Mouse (Mus musculus) hindbrain, postnatal 0 days (tissue): ENCODE data around the gene Mycn. TPM values are rescaled to one million over a fixed set of nuclear protein-coding genes. Genes with fewer than 3 reads are reported as not detected.

Experiments
- ATAC-seq: fragments of 200-750 bp; cut with Nextera tagmentation; 2 replicates; pipeline ENCODE4 v1.8.0; 2017; ENCODE audit warnings: mild to moderate bottlenecking, moderate TSS enrichment, moderate library complexity
- DNase-seq: peaks from one replicate; pipeline ENCODE4 v3.0.0-alpha.2; 2015; ENCODE audit warnings: low spot score
- H3K27ac ChIP-seq: fragments of 300-500 bp; sonication (generic); 2 replicates; pipeline ENCODE4 v1.5.1; 2014; ENCODE audit warnings: mild to moderate bottlenecking
- H3K27me3 ChIP-seq: fragments of 300-500 bp; sonication (generic); 2 replicates; pipeline ENCODE4 v1.6.1; 2014; ENCODE audit warnings: low read length, mixed read lengths; ENCODE audit not compliant: insufficient read depth
- H3K36me3 ChIP-seq: fragments of 300-500 bp; sonication (generic); 2 replicates; pipeline ENCODE4 v1.6.1; 2014; ENCODE audit warnings: low read length, mixed read lengths; ENCODE audit not compliant: insufficient read depth
- H3K4me1 ChIP-seq: fragments of 300-500 bp; sonication (generic); 2 replicates; pipeline ENCODE4 v1.6.1; 2014; ENCODE audit warnings: antibody characterized with exemption, low read length, mixed read lengths; ENCODE audit not compliant: insufficient read depth
- H3K4me2 ChIP-seq: fragments of 300-500 bp; sonication (generic); 2 replicates; pipeline ENCODE4 v1.6.1; 2014; ENCODE audit warnings: low read depth, mild to moderate bottlenecking, low read length, moderate library complexity, mixed read lengths
- H3K4me3 ChIP-seq: fragments of 300-500 bp; sonication (generic); 2 replicates; pipeline ENCODE4 v1.5.1; 2014; ENCODE audit warnings: low read length
- H3K9ac ChIP-seq: fragments of 300-500 bp; sonication (generic); replicated peaks from 2 replicates; pipeline ENCODE4 v1.6.1; 2014; ENCODE audit warnings: mild to moderate bottlenecking, low read length, moderate library complexity, mixed read lengths
- H3K9me3 ChIP-seq: fragments of 300-500 bp; sonication (generic); 2 replicates; pipeline ENCODE4 v1.6.1; 2016; ENCODE audit warnings: low read length, mixed read lengths
- CTCF ChIP-seq: IDR thresholded peaks from 2 replicates; pipeline ENCODE4 v1.5.1; 2016; ENCODE audit warnings: antibody characterized with exemption, control low read depth, low read depth
- WGBS: fragments of 180-500 bp; shearing (Covaris S2); extraction: QIAGEN DNeasy Blood & Tissue Kit; methylation state at CpG from one replicate; pipeline ENCODE4 v1.1.7; 2014; 5-methylcytosine and 5-hydroxymethylcytosine counted together
- polyA plus RNA-seq: library from polyadenylated mRNA; unstranded; fragments of >200 nt; fragmentation: Nextera tagmentation; extraction: Ambion mirVana; gene quantifications from 2 replicates; pipeline ENCODE4 v1.2.1, GENCODE M21; 2015
- total RNA-seq: library from RNA; depleted of rRNA; stranded (reverse); fragments of >200 nt; gene quantifications from 2 replicates; pipeline ENCODE4 v1.2.3, GENCODE M21; 2014

The Mycn gene
- total and polyA plus RNA-seq, 2 experiments from 2014 or later, result 40.0 to 51.2 TPM

DNA sequence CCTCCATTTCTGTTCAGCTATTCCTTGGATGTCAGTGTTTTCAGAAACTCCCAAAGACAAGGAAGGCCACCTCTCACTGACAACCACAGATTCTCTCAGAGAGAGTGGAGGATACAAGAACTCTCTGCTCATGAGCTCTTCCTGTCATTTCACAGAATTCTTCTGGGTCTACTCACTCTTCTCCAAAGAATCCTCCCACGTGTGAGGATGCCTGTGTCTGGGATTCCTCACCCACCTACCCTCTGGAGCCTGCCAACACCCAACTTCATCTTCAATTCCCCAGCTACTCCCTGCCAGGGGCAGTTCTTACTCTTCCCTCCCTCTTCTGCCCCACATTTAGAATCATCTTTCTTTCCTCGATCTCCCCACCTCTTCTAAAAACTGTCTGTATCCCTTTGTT is 26.2 kb upstream of the Mycn start:
- Histone ChIP-seq H3K4me1 (no peaks in the 10 kb centered on the region), H3K27me3 (no peaks in the 10 kb centered on the region), H3K36me3 (no peaks in the 10 kb centered on the region), H3K4me3 (no peak overlapping the region), H3K4me2 (no peak overlapping the region), H3K27ac (no peak overlapping the region), H3K9ac (no peak overlapping the region), H3K9me3 (no peaks in the 10 kb centered on the region)
- no peak for TF ChIP-seq CTCF
- no peak for DNase-seq
- ATAC-seq, result no peak
- WGBS, result 82% methylated on average over 2 of the region's 2 CpGs

DNA sequence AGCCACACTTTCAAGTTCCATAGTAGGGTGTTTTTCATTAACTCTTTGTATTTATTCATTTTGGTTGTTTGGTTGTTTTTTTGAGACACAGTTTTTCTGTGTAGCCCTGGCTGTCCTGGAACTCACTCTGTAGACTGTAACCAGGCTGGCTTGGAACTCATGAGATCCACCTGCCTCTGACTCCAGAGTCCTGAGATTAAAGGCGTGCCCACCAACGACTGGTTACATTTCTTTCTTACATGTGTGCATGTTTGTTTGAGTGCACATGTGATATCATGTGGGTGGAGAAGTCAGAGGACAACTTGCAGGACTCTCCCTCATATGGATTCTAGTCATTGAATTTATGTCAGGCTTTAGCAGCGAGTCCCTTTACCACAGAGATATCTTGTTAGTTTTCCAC is 23.1 kb upstream of the Mycn start:
- no peak for ATAC-seq
- Histone ChIP-seq H3K4me2 (no peak overlapping the region), H3K9me3 (no peaks in the 10 kb centered on the region), H3K27me3 (no peaks in the 10 kb centered on the region), H3K4me1 (no peaks in the 10 kb centered on the region), H3K9ac (no peak overlapping the region), H3K4me3 (no peak overlapping the region), H3K27ac (no peak overlapping the region), H3K36me3 (no peaks in the 10 kb centered on the region)
- no peak for DNase-seq
- no peak for TF ChIP-seq CTCF
- WGBS, result 87% methylated on average over 3 of the region's 3 CpGs

DNA sequence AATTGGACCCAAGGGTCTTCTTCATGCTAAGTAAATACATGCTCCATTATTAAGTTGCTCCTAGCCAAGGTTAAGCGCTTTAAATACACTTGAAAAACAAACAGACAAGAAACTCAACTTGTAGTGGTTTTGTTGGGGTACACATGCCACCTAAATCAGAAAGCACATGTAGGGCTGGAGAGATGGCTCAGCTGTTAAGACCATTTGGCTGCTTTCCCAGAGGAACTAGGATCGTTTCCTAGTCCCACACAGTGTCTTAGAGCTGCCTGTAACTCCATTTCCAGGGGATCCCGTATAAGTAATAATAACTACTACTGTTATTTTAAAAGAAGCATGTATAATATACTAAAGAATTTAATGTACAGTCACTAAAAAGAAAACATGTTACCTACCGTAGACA is 5.9 kb upstream of the Mycn start:
- no peak overlapping the region for H3K9ac ChIP-seq
- H3K4me1 ChIP-seq, result no peaks in the 10 kb centered on the region
- ATAC-seq, result no peak
- no peaks in the 10 kb centered on the region for H3K9me3 ChIP-seq
- H3K4me3 ChIP-seq, result no peak overlapping the region
- no peak for TF ChIP-seq CTCF
- H3K4me2 ChIP-seq, result no peak overlapping the region
- no peak for DNase-seq
- H3K27ac ChIP-seq, result no peak overlapping the region
- no peaks in the 10 kb centered on the region for H3K36me3 ChIP-seq
- WGBS, result 75% methylated on average over 4 of the region's 4 CpGs
- H3K27me3 ChIP-seq, result no peaks in the 10 kb centered on the region

DNA sequence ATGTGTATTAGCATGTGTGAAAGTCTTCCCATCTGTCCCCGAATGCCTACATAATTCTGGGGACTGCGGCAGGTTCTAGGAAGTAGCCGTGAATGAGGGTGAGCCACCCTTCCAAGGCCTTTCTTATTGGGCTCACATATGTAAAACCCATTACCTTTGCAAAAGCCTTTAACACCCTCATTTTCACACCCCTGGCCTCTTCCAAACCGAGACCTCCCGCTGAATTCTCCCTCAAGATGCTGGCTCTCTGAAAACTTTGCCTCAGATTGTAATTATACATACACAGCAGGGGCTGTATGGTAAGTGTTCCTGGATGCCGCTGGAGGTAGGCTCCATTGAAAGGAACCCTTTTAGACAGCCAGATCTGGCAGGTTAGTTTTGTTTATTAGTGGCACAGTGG is 1.6 kb upstream of the Mycn start:
- Histone ChIP-seq H3K4me2 (peak overlapping the region; percentile 92; the same call in 1 of the 2 replicates), H3K4me3 (no peak overlapping the region), H3K9me3 (no peaks in the 10 kb centered on the region), H3K27me3 (no peaks in the 10 kb centered on the region), H3K36me3 (no peaks in the 10 kb centered on the region), H3K4me1 (no peaks in the 10 kb centered on the region), H3K27ac (no peak overlapping the region), H3K9ac (no peak overlapping the region)
- no peak for ATAC-seq
- WGBS, result 28% methylated on average over 6 of the region's 6 CpGs
- DNase-seq, result no peak
- no peak for TF ChIP-seq CTCF

DNA sequence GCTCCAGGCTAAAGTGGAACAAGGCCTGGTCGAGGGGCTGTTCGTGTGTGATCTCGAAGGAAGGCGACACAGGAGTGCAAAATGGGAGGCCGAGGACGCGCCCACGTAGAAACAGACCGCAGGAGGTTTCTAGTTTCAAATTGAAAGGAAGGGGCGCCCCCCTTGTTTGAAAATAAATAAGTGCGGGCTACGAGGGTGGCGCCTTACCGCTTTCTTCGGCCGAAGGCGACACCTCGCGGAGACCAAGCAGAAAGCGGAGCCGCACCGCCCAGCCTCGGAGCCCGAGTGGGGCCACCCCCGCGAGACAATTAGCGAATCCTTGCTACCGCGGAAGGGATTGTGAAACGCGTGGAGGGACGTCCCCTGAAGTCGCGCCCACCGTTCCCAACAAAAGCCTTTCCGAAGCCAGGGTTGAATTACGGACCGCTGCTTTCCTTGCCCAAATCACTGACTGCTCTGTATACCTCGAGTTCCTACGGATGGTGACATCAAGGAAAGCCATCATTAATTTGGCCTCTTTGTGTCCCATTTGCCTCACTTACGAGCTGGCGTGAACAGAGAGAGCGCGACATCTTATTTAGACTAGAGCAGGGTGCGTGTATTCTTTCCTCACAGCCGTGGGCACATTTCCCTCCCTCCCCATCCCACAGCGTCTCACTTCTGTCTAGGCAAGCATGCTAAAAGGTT is 793 bp upstream of the Mycn start:
- H3K27ac ChIP-seq, result peak overlapping the region; percentile 92
- no peaks in the 10 kb centered on the region for H3K9me3 ChIP-seq
- H3K27me3 ChIP-seq, result no peaks in the 10 kb centered on the region
- H3K4me3 ChIP-seq, result peak overlapping the region; percentile 87
- no peaks in the 10 kb centered on the region for H3K4me1 ChIP-seq
- TF ChIP-seq CTCF, result peak; percentile 85
- DNase-seq, result peak; percentile 96
- ATAC-seq, result peak; percentile 84
- under 1% methylated on average over 47 of the region's 47 CpGs for WGBS
- H3K4me2 ChIP-seq, result peak overlapping the region; percentile 92
- peaks cover under 1% of the 10 kb centered on the region; the same call in 1 of the 2 replicates for H3K36me3 ChIP-seq
- H3K9ac ChIP-seq, result peak overlapping the region; percentile 93

DNA sequence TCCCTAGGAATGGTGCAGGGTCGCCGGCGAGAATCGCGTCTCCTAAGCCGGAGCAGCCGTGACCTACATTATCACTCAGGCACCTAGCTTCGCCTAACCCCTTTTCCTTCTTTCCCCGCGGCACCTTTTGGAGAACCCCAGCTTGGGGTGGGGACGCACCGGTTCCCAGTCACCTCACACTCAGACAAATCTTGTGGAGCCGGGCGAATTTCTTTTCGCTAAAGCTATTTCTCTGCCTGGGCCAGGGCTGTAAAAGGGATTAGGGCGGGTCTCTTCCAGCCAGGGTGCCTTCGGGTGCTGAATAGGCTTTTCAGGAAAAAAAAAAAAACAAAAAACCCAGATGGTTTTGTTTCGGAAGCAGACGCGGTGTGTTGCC is 597 bp downstream of the Mycn start:
- Histone ChIP-seq H3K4me3 (peak overlapping the region; percentile 87), H3K9ac (peak overlapping the region; percentile 93), H3K27ac (peak overlapping the region; percentile 92), H3K36me3 (peaks cover 13% of the 10 kb centered on the region; the same call in 1 of the 2 replicates), H3K27me3 (no peaks in the 10 kb centered on the region), H3K4me2 (peak overlapping the region; percentile 92), H3K9me3 (no peaks in the 10 kb centered on the region), H3K4me1 (no peaks in the 10 kb centered on the region)
- no peak for TF ChIP-seq CTCF
- WGBS, result 0% methylated on average over 20 of the region's 20 CpGs
- no peak for DNase-seq
- ATAC-seq, result no peak

DNA sequence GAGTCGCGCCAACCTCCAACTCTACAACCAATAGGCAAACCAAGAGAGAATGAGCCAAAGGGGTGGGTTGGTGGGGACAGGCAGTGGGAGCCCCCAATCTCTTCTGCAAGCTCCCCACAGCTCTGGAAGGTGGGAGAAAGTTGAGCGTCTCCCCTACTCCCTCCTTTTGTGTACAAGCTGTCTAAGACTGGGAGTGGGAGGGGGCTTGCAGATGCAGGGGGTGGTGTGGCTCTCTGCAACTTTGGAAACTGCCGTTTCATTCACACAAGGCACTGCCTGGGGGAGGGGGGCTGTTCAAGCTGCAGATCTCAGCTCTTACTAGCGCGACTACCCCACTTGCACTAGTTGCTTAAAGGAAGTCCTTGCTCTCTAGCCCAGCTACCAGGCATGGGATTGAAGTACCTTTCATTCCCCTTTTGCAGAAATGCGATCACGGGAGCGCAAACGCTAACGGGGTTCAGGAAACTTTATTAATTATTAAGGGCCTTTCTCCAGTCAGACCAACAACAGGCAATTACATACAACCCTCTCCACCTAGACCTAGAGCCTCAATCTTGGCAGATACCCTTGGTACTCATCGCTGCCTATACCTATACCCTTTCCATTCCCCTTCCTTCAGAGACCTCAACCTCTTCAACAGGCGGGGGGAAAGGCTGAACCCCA is 1.1 kb downstream of the Mycn start:
- Histone ChIP-seq H3K4me3 (peak overlapping the region; percentile 87), H3K4me2 (peak overlapping the region; percentile 92), H3K9me3 (no peaks in the 10 kb centered on the region), H3K36me3 (peaks cover 13% of the 10 kb centered on the region; the same call in 1 of the 2 replicates), H3K4me1 (no peaks in the 10 kb centered on the region), H3K27ac (peak overlapping the region; percentile 92), H3K9ac (peak overlapping the region; percentile 93), H3K27me3 (no peaks in the 10 kb centered on the region)
- no peak for TF ChIP-seq CTCF
- WGBS, result 1% methylated on average over 13 of the region's 13 CpGs
- DNase-seq, result peak; percentile 74
- ATAC-seq, result peak; percentile 28
